20 mouse cellular contexts compared by ENCODE assay signal in genomic region chr2:157300051-157300450, GRCm38 (mm10). TPM values are rescaled to one million over a fixed set of nuclear protein-coding genes. Genes with fewer than 3 reads are reported as not detected.
DNase-seq lines count a peak whose midpoint lies in the region; ATAC-seq and TF ChIP-seq lines count a peak whose summit lies in the region.
"Had no signal": no experiment of that assay in that cellular context is flagged by ENCODE, and none has a peak within 500 bp of the region (broad histone marks: within the 10 kb centered on the region; RNA-seq: fewer than 3 reads in every experiment).

No protein-coding gene starts in this region.

- H3K9ac ChIP-seq in heart, embryonic 11.5 days (ENCODE audit: low read depth, low read length) = no peak overlapping the region
- no peak overlapping the region for H3K9ac ChIP-seq in kidney, embryonic 16.5 days (replicated peaks; ENCODE audit: low read length)
- no peak overlapping the region for H3K9ac ChIP-seq in stomach, postnatal 0 days (ENCODE audit: low read length)
- H3K9ac ChIP-seq: forebrain, embryonic 13.5 days; forebrain, postnatal 0 days; heart, embryonic 15.5 days; hindbrain, embryonic 13.5 days had no signal

- H3K4me3 ChIP-seq in heart, embryonic 11.5 days (ENCODE audit: low read depth, low read length) = no peak overlapping the region
- no peak overlapping the region for H3K4me3 ChIP-seq in kidney, embryonic 16.5 days (ENCODE audit: low read length)
- H3K4me3 ChIP-seq in stomach, postnatal 0 days (ENCODE audit: low read depth, low read length) = no peak overlapping the region
- H3K4me3 ChIP-seq: embryonic facial prominence, embryonic 10.5 days; forebrain, embryonic 13.5 days; heart, embryonic 15.5 days; hindbrain, embryonic 13.5 days had no signal

- peaks cover 48% of the 10 kb centered on the region for H3K36me3 ChIP-seq in heart, embryonic 11.5 days (ENCODE audit: control insufficient read depth, insufficient read depth, low read length)
- H3K36me3 ChIP-seq in kidney, embryonic 16.5 days (ENCODE audit: insufficient read depth, low read length) = peaks cover 77% of the 10 kb centered on the region
- peaks cover 46% of the 10 kb centered on the region for H3K36me3 ChIP-seq in stomach, postnatal 0 days (ENCODE audit: control insufficient read depth, insufficient read depth, low read length)

- H3K9me3 ChIP-seq in heart, embryonic 11.5 days (replicated peaks; ENCODE audit: control insufficient read depth, low read length) = no peaks in the 10 kb centered on the region
- no peaks in the 10 kb centered on the region for H3K9me3 ChIP-seq in kidney, embryonic 16.5 days (ENCODE audit: low read length)
- no peaks in the 10 kb centered on the region for H3K9me3 ChIP-seq in stomach, postnatal 0 days (ENCODE audit: control insufficient read depth, low read length)
- H3K9me3 ChIP-seq: embryonic facial prominence, embryonic 10.5 days; forebrain, embryonic 13.5 days; heart, embryonic 15.5 days; hindbrain, embryonic 13.5 days had no signal

- ATAC-seq in heart, embryonic 11.5 days (replicated peaks; ENCODE audit: insufficient number of reproducible peaks, low FRiP score, low TSS enrichment) = no peak
- peak; percentile 42; the same call in 1 of the 2 replicates for ATAC-seq in kidney, embryonic 16.5 days (ENCODE audit: low FRiP score, low TSS enrichment)
- 0 out of 2 replicates have a peak, but pooled peaks have one; percentile 21 for ATAC-seq in stomach, postnatal 0 days (ENCODE audit: low FRiP score, low TSS enrichment)
- ATAC-seq: forebrain, embryonic 13.5 days; forebrain, postnatal 0 days had no signal

- 94% methylated on average over 6 of the region's 6 CpGs for WGBS in heart, embryonic 11.5 days (ENCODE audit: insufficient replicate concordance)
- 90% methylated on average over 6 of the region's 6 CpGs for WGBS in kidney, embryonic 16.5 days
- WGBS in stomach, postnatal 0 days = 80% methylated on average over 6 of the region's 6 CpGs

- H3K4me2 ChIP-seq in heart, embryonic 11.5 days = no peak overlapping the region
- H3K4me2 ChIP-seq in kidney, embryonic 16.5 days (replicated peaks; ENCODE audit: low read depth, low read length) = no peak overlapping the region
- no peak overlapping the region for H3K4me2 ChIP-seq in stomach, postnatal 0 days (replicated peaks; ENCODE audit: low read depth)
- H3K4me2 ChIP-seq: forebrain, embryonic 13.5 days; heart, embryonic 15.5 days; hindbrain, embryonic 13.5 days had no signal

- H3K27ac ChIP-seq in heart, embryonic 11.5 days (ENCODE audit: low read depth, low read length) = no peak overlapping the region
- no peak overlapping the region for H3K27ac ChIP-seq in kidney, embryonic 16.5 days (ENCODE audit: low read length)
- H3K27ac ChIP-seq in stomach, postnatal 0 days (replicated peaks) = no peak overlapping the region
- H3K27ac ChIP-seq: embryonic facial prominence, embryonic 10.5 days; forebrain, embryonic 13.5 days; heart, embryonic 15.5 days; hindbrain, embryonic 13.5 days had no signal

- TF ChIP-seq EP300 in stomach, postnatal 0 days (optimal IDR thresholded peaks at IDR 0.05) = no peak

- no peaks in the 10 kb centered on the region for H3K4me1 ChIP-seq in heart, embryonic 11.5 days (ENCODE audit: control insufficient read depth, insufficient read depth, low read length)
- 0 out of 2 replicates have a peak, but pooled peaks cover 3% of the 10 kb centered on the region for H3K4me1 ChIP-seq in kidney, embryonic 16.5 days (ENCODE audit: insufficient read depth, low read length)
- H3K4me1 ChIP-seq in stomach, postnatal 0 days (replicated peaks; ENCODE audit: control insufficient read depth, insufficient read depth) = no peaks in the 10 kb centered on the region
- H3K4me1 ChIP-seq: heart, embryonic 15.5 days; hindbrain, embryonic 13.5 days had no signal

- peak; percentile 89 for DNase-seq in heart, adult 11 months
- no peak for DNase-seq in kidney, postnatal 4 days
- peak; percentile 71 for DNase-seq in 3T3-L1 (ENCODE audit: low read depth, low spot score)
- no peak for DNase-seq in stomach, postnatal 0 days (ENCODE audit: low spot score)
- no peak for DNase-seq in thymus, postnatal 14 days
- DNase-seq: adrenal gland, adult 2 months; adrenal gland, postnatal 25 days; cerebellum, adult 18-20 months; cerebellum, adult 9-11 months; cerebellum, postnatal 36 days; forebrain, postnatal 0 days; gastrocnemius, postnatal 14 days; heart, postnatal 14 days had no signal

- no peaks in the 10 kb centered on the region for H3K27me3 ChIP-seq in heart, embryonic 11.5 days (ENCODE audit: control insufficient read depth, insufficient read depth, low read length)
- H3K27me3 ChIP-seq in kidney, embryonic 16.5 days (ENCODE audit: insufficient read depth, low read length) = no peaks in the 10 kb centered on the region
- no peaks in the 10 kb centered on the region for H3K27me3 ChIP-seq in stomach, postnatal 0 days (ENCODE audit: control insufficient read depth, insufficient read depth, low read length)
- H3K27me3 ChIP-seq: forebrain, embryonic 13.5 days; heart, embryonic 15.5 days; hindbrain, embryonic 13.5 days had no signal

- no peak for TF ChIP-seq CTCF in stomach, postnatal 0 days (IDR thresholded peaks at IDR 0.05; ENCODE audit: low read depth)

RNA-seq across cellular contexts. Expression of gene Mroh8, which starts 20.7 kb away (rescaled TPM):
- polyA plus RNA-seq in heart, embryonic 11.5 days (2014; fragmentation: Nextera tagmentation; extraction: Ambion mirVana) = 0.17 and 0.21 TPM in 2 replicates
- 0.36 and 0.58 TPM in 2 replicates for polyA plus RNA-seq in kidney, embryonic 16.5 days (2015; fragmentation: Nextera tagmentation; extraction: Ambion mirVana)
- 0.17 and 0.22 TPM in 2 replicates for polyA plus RNA-seq in stomach, postnatal 0 days (2015; fragmentation: Nextera tagmentation; extraction: Ambion mirVana)

RNA-seq across cellular contexts. Expression of gene Rpn2, which starts 21.2 kb away (rescaled TPM):
- 202 and 214 TPM in 2 replicates for polyA plus RNA-seq in heart, embryonic 11.5 days (2014; fragmentation: Nextera tagmentation; extraction: Ambion mirVana)
- polyA plus RNA-seq in kidney, embryonic 16.5 days (2015; fragmentation: Nextera tagmentation; extraction: Ambion mirVana) = 324 and 341 TPM in 2 replicates
- polyA plus RNA-seq in stomach, postnatal 0 days (2015; fragmentation: Nextera tagmentation; extraction: Ambion mirVana) = 178 and 192 TPM in 2 replicates

RNA-seq across cellular contexts. Expression of gene Ghrh, which starts 47.3 kb away (rescaled TPM):
- polyA plus RNA-seq in heart, embryonic 11.5 days (2014; fragmentation: Nextera tagmentation; extraction: Ambion mirVana) = not detected in 2 replicates
- not detected in 2 replicates for polyA plus RNA-seq in kidney, embryonic 16.5 days (2015; fragmentation: Nextera tagmentation; extraction: Ambion mirVana)
- 0.49 and 0.51 TPM in 2 replicates for polyA plus RNA-seq in stomach, postnatal 0 days (2015; fragmentation: Nextera tagmentation; extraction: Ambion mirVana)
- polyA plus RNA-seq: adrenal gland, adult 2 months; C2C12; heart, embryonic 15.5 days had no signal

Comparison
In these comparisons a context has a peak if more than half of its experiments do, and no peak if none do; other contexts are left out.
1. DNase-seq: peak in heart, adult 11 months (single experiment) and 3T3-L1 (single experiment); none in kidney, postnatal 4 days (0 of 2), stomach, postnatal 0 days (single experiment) and thymus, postnatal 14 days (single experiment).